Mouse (Mus musculus): ENCODE data around the gene 2010111I01Rik.

DNA sequence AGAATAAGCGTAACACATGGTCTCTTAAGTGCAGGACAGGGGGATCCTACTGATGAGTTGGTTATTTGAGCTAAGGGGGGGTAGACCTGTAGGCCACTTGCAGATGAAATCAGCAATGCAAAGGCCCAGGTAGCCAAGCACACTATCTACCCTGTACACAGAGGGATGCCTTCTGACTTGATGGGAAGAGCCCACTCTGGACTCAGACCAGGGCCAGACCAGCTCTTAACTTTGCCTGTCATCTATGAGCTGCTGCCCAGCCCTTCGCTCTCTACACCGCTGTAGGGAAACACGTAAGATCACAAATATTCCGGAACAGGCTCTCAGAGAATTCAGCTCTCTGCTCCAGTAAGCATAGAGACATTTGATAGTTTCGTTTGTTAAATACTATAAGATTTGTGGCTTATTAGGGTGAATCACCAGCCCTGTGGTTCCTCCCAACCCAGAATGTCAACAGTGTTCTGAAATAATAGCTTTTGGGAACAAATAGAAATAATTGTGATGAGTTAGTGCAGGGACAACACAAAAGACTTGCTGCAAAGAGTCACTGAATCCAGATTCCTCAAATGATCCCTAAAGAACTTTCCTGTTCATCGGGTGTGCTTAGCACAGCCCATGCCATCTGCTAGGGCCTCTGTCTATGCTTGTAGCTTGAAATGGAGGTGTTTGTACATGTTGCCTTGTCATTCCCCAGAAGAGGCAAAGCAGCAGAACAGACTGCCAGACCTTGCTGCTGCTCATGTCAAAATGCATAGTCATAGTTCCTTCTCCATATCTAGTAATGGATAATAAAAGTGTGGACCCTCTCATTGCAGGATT, 123.4 kb downstream of the 2010111I01Rik start:
- TF ChIP-seq POLR2A (IDR thresholded peaks at IDR 0.05; ENCODE audit: insufficient read depth, low read depth, low read length) (no peak), CTCF (IDR thresholded peaks at IDR 0.05) (no peak)

All from heart, adult 2 months (tissue).